Mouse (Mus musculus) hindbrain, embryonic 10.5 days (tissue): ENCODE data around the gene Megf9. TPM values are rescaled to one million over a fixed set of nuclear protein-coding genes. Genes with fewer than 3 reads are reported as not detected.

Experiments used
- DNase-seq: peaks from one replicate; pipeline ENCODE4 v3.0.0-alpha.2; 2017; ENCODE audit warnings: low spot score
- H3K27ac ChIP-seq: fragments of 300-500 bp; sonication (generic); 2 replicates; pipeline ENCODE4 v1.5.1; 2016; ENCODE audit warnings: mild to moderate bottlenecking, moderate library complexity
- H3K27me3 ChIP-seq: fragments of 300-500 bp; sonication (generic); 2 replicates; pipeline ENCODE4 v1.6.1; 2016; ENCODE audit warnings: mild to moderate bottlenecking; ENCODE audit not compliant: poor library complexity, insufficient read depth, severe bottlenecking
- H3K36me3 ChIP-seq: fragments of 300-500 bp; sonication (generic); 2 replicates; pipeline ENCODE4 v1.6.1; 2016; ENCODE audit warnings: mild to moderate bottlenecking, moderate library complexity
- H3K4me1 ChIP-seq: fragments of 300-500 bp; sonication (generic); replicated peaks from 2 replicates; pipeline ENCODE4 v1.6.1; 2016; ENCODE audit warnings: mild to moderate bottlenecking
- H3K4me3 ChIP-seq: fragments of 300-500 bp; sonication (generic); 2 replicates; pipeline ENCODE4 v1.5.1; 2016; ENCODE audit warnings: mild to moderate bottlenecking, moderate library complexity
- H3K9me3 ChIP-seq: fragments of 300-500 bp; sonication (generic); 2 replicates; pipeline ENCODE4 v1.6.1; 2016; ENCODE audit warnings: mild to moderate bottlenecking, moderate library complexity
- WGBS: fragments of 180-500 bp; shearing (Covaris S2); methylation state at CpG from one replicate; pipeline ENCODE4 v1.1.7; 2016; 5-methylcytosine and 5-hydroxymethylcytosine counted together
- polyA plus RNA-seq: library from polyadenylated mRNA; unstranded; fragments of >200 nt; fragmentation: Nextera tagmentation; extraction: Ambion mirVana; gene quantifications from 2 replicates; pipeline ENCODE4 v1.2.1, GENCODE M21; 2016

Gene Megf9
- polyA plus RNA-seq, 1 experiment from 2014 or later, result 22.2 TPM

- H3K4me3 ChIP-seq, result no peak overlapping the region
- no peaks in the 10 kb centered on the region for H3K36me3 ChIP-seq
- no peak overlapping the region for H3K27ac ChIP-seq
- H3K4me1 ChIP-seq, result no peaks in the 10 kb centered on the region
- no peak for DNase-seq
- no peaks in the 10 kb centered on the region for H3K9me3 ChIP-seq
- H3K27me3 ChIP-seq, result no peaks in the 10 kb centered on the region
Measured at GRCm38 (mm10) chr4:70461416-70461815, 73.4 kb downstream of the Megf9 start.

- H3K36me3 ChIP-seq, result peaks cover 19% of the 10 kb centered on the region
- H3K27ac ChIP-seq, result no peak overlapping the region
- no peaks in the 10 kb centered on the region for H3K27me3 ChIP-seq
- H3K4me3 ChIP-seq, result no peak overlapping the region
- no peaks in the 10 kb centered on the region for H3K9me3 ChIP-seq
- H3K4me1 ChIP-seq, result no peaks in the 10 kb centered on the region
- 94% methylated on average over 3 of the region's 3 CpGs for WGBS
- no peak for DNase-seq
Measured at GRCm38 (mm10) chr4:70452161-70452560, 82.6 kb downstream of the Megf9 start.

- Histone ChIP-seq H3K27me3 (no peaks in the 10 kb centered on the region), H3K36me3 (peaks cover 19% of the 10 kb centered on the region), H3K9me3 (no peaks in the 10 kb centered on the region), H3K27ac (no peak overlapping the region), H3K4me3 (no peak overlapping the region), H3K4me1 (no peaks in the 10 kb centered on the region)
- WGBS, result 0% methylated on average over 2 of the region's 2 CpGs
- DNase-seq, result peak; percentile 24
Measured at GRCm38 (mm10) chr4:70451750-70452149, 83.0 kb downstream of the Megf9 start.

- DNase-seq, result no peak
- WGBS, result 90% methylated on average over 1 of the region's 1 CpGs
- Histone ChIP-seq H3K4me1 (no peaks in the 10 kb centered on the region), H3K36me3 (peaks cover 7% of the 10 kb centered on the region), H3K4me3 (no peak overlapping the region), H3K27me3 (no peaks in the 10 kb centered on the region), H3K9me3 (no peaks in the 10 kb centered on the region), H3K27ac (no peak overlapping the region)
Measured at GRCm38 (mm10) chr4:70449668-70450067, 85.1 kb downstream of the Megf9 start.

GRCm38 (mm10) chr4:70446774-70447173, 88.0 kb downstream of the Megf9 start:
- Histone ChIP-seq H3K4me1 (no peaks in the 10 kb centered on the region), H3K9me3 (no peaks in the 10 kb centered on the region), H3K27me3 (no peaks in the 10 kb centered on the region), H3K4me3 (no peak overlapping the region), H3K36me3 (peaks cover 7% of the 10 kb centered on the region), H3K27ac (no peak overlapping the region)
- WGBS, result 94% methylated on average over 3 of the region's 3 CpGs
- no peak for DNase-seq

GRCm38 (mm10) chr4:70420202-70420601, 114.6 kb downstream of the Megf9 start:
- Histone ChIP-seq H3K27ac (no peak overlapping the region), H3K9me3 (no peaks in the 10 kb centered on the region), H3K27me3 (no peaks in the 10 kb centered on the region), H3K4me1 (no peaks in the 10 kb centered on the region), H3K36me3 (no peaks in the 10 kb centered on the region), H3K4me3 (no peak overlapping the region)
- 68% methylated on average over 2 of the region's 2 CpGs for WGBS
- DNase-seq, result no peak

- Histone ChIP-seq H3K36me3 (0 out of 2 replicates have a peak, but pooled peaks cover 4% of the 10 kb centered on the region), H3K9me3 (no peaks in the 10 kb centered on the region), H3K4me3 (no peak overlapping the region), H3K4me1 (peaks cover 41% of the 10 kb centered on the region), H3K27ac (peak overlapping the region; percentile 37; the same call in 1 of the 2 replicates), H3K27me3 (no peaks in the 10 kb centered on the region)
- peak; percentile 49 for DNase-seq
- WGBS, result 25% methylated on average over 2 of the region's 2 CpGs
Measured at GRCm38 (mm10) chr4:70412126-70412525, 122.7 kb downstream of the Megf9 start.

GRCm38 (mm10) chr4:70409994-70410721, 124.6 kb downstream of the Megf9 start, which contains the start of gene Cdk5rap2:
Gene Cdk5rap2 (minus strand): TSS chr4:70410443.
- Histone ChIP-seq H3K27ac (peak within 1 kb of the TSS; percentile 97), H3K4me1 (peaks cover 45% of the 10 kb centered on the region), H3K4me3 (peak within 1 kb of the TSS; percentile 71), H3K36me3 (peaks cover 7% of the 10 kb centered on the region; the same call in 1 of the 2 replicates), H3K9me3 (no peaks in the 10 kb centered on the region), H3K27me3 (no peaks in the 10 kb centered on the region)
- under 1% methylated on average over 55 of the region's 55 CpGs for WGBS
- DNase-seq, result peak; percentile 98

- DNase-seq, result no peak
- Histone ChIP-seq H3K27ac (peak overlapping the region; percentile 97), H3K4me3 (peak overlapping the region; percentile 71), H3K36me3 (peaks cover 13% of the 10 kb centered on the region; the same call in 1 of the 2 replicates), H3K9me3 (no peaks in the 10 kb centered on the region), H3K27me3 (no peaks in the 10 kb centered on the region), H3K4me1 (peaks cover 45% of the 10 kb centered on the region)
- 27% methylated on average over 9 of the region's 9 CpGs for WGBS
Measured at GRCm38 (mm10) chr4:70409456-70409855, 125.3 kb downstream of the Megf9 start.

- H3K9me3 ChIP-seq, result no peaks in the 10 kb centered on the region
- no peaks in the 10 kb centered on the region for H3K27me3 ChIP-seq
- H3K4me1 ChIP-seq, result 0 out of 2 replicates have a peak, but pooled peaks cover 5% of the 10 kb centered on the region
- H3K4me3 ChIP-seq, result no peak overlapping the region
- H3K36me3 ChIP-seq, result peaks cover 69% of the 10 kb centered on the region
- peak overlapping the region; percentile 46 for H3K27ac ChIP-seq
- 74% methylated on average over 9 of the region's 9 CpGs for WGBS
- peak; percentile 18 for DNase-seq
Measured at GRCm38 (mm10) chr4:70402109-70402819, 132.5 kb downstream of the Megf9 start.

GRCm38 (mm10) chr4:70399476-70399875, 135.3 kb downstream of the Megf9 start:
- DNase-seq, result no peak
- Histone ChIP-seq H3K27me3 (no peaks in the 10 kb centered on the region), H3K4me1 (no peaks in the 10 kb centered on the region), H3K36me3 (peaks cover 74% of the 10 kb centered on the region), H3K9me3 (no peaks in the 10 kb centered on the region), H3K27ac (no peak overlapping the region), H3K4me3 (no peak overlapping the region)
- 84% methylated on average over 5 of the region's 5 CpGs for WGBS

GRCm38 (mm10) chr4:70399074-70399473, 135.7 kb downstream of the Megf9 start:
- Histone ChIP-seq H3K4me3 (no peak overlapping the region), H3K9me3 (no peaks in the 10 kb centered on the region), H3K27ac (no peak overlapping the region), H3K27me3 (no peaks in the 10 kb centered on the region), H3K36me3 (peaks cover 77% of the 10 kb centered on the region), H3K4me1 (no peaks in the 10 kb centered on the region)
- no peak for DNase-seq
- WGBS, result 94% methylated on average over 2 of the region's 2 CpGs

GRCm38 (mm10) chr4:70398088-70398487, 136.7 kb downstream of the Megf9 start:
- Histone ChIP-seq H3K9me3 (no peaks in the 10 kb centered on the region), H3K36me3 (peaks cover 76% of the 10 kb centered on the region), H3K4me1 (no peaks in the 10 kb centered on the region), H3K27me3 (no peaks in the 10 kb centered on the region), H3K27ac (no peak overlapping the region), H3K4me3 (no peak overlapping the region)
- WGBS, result 83% methylated on average over 4 of the region's 4 CpGs
- no peak for DNase-seq
